Mouse (Mus musculus): Measurements from ENCODE around the gene Atp5h.

Gene Atp5h

GRCm38 (mm10) chr11:115366039-115366705 is 53.6 kb downstream of the Atp5h start:
- no peak for DNase-seq (ENCODE audit: low read depth, low spot score)

Data from telencephalon, adult 2 months (tissue).